Comparison of ENCODE assay signal across 13 mouse cellular contexts in genomic region chr8:92064175-92064821, GRCm38 (mm10).
DNase-seq lines count a peak whose midpoint lies in the region; ATAC-seq and TF ChIP-seq lines count a peak whose summit lies in the region.
"Had no signal": no experiment of that assay in that cellular context is flagged by ENCODE, and none has a peak within 500 bp of the region (broad histone marks: within the 10 kb centered on the region; RNA-seq: fewer than 3 reads in every experiment).

No protein-coding gene starts in this region.

- no peak overlapping the region for H3K4me2 ChIP-seq in limb, embryonic 14.5 days (replicated peaks; ENCODE audit: low read depth, low read length, severe bottlenecking)
- H3K4me2 ChIP-seq in hindbrain, embryonic 13.5 days = no peak overlapping the region
- no peak overlapping the region for H3K4me2 ChIP-seq in neural tube, embryonic 13.5 days
- H3K4me2 ChIP-seq: intestine, embryonic 15.5 days had no signal

- H3K4me1 ChIP-seq in limb, embryonic 14.5 days (ENCODE audit: control insufficient read depth, insufficient read depth, low read length) = peaks cover 7% of the 10 kb centered on the region; the same call in 1 of the 2 replicates
- H3K4me1 ChIP-seq in limb, embryonic 10.5 days = peaks cover 29% of the 10 kb centered on the region
- H3K4me1 ChIP-seq in hindbrain, embryonic 13.5 days (replicated peaks) = peaks cover 29% of the 10 kb centered on the region
- H3K4me1 ChIP-seq in neural tube, embryonic 13.5 days (replicated peaks) = peaks cover 29% of the 10 kb centered on the region

- DNase-seq in cerebellum, postnatal 10 days = peak; percentile 66 to 68
- DNase-seq in cerebellum, adult 8-10 months = no peak
- DNase-seq in limb, embryonic 14.5 days (ENCODE audit: low spot score) = no peak
- no peak for DNase-seq in limb, embryonic 10.5 days (ENCODE audit: low spot score)
- no peak for DNase-seq in urinary bladder, adult 2 months (ENCODE audit: low spot score)
- DNase-seq: adrenal gland, adult 8-10 months; liver, postnatal 0 days; right cerebral cortex, postnatal 14 days; thymus, adult 18-20 months had no signal

- H3K9me3 ChIP-seq in limb, embryonic 14.5 days (ENCODE audit: control insufficient read depth, low read length) = no peaks in the 10 kb centered on the region
- no peaks in the 10 kb centered on the region for H3K9me3 ChIP-seq in limb, embryonic 10.5 days (replicated peaks)
- H3K9me3 ChIP-seq in hindbrain, embryonic 13.5 days = no peaks in the 10 kb centered on the region
- H3K9me3 ChIP-seq in neural tube, embryonic 13.5 days = no peaks in the 10 kb centered on the region
- H3K9me3 ChIP-seq: intestine, embryonic 15.5 days had no signal

- no peak overlapping the region for H3K4me3 ChIP-seq in limb, embryonic 14.5 days (replicated peaks; ENCODE audit: low read length)
- no peak overlapping the region for H3K4me3 ChIP-seq in limb, embryonic 10.5 days
- H3K4me3 ChIP-seq in hindbrain, embryonic 13.5 days = no peak overlapping the region
- H3K4me3 ChIP-seq in neural tube, embryonic 13.5 days = no peak overlapping the region
- H3K4me3 ChIP-seq: intestine, embryonic 15.5 days had no signal

- TF ChIP-seq POLR2A in limb, embryonic 14.5 days (IDR thresholded peaks at IDR 0.05; ENCODE audit: borderline replicate concordance, extremely low read depth, insufficient read depth, insufficient read length) = no peak

- no peak overlapping the region for H3K9ac ChIP-seq in limb, embryonic 14.5 days (ENCODE audit: low read depth, low read length, severe bottlenecking)
- H3K9ac ChIP-seq in hindbrain, embryonic 13.5 days = peak overlapping the region; percentile 49; the same call in 1 of the 2 replicates
- H3K9ac ChIP-seq in neural tube, embryonic 13.5 days = no peak overlapping the region
- H3K9ac ChIP-seq: intestine, embryonic 15.5 days; liver, postnatal 0 days had no signal

- no peak overlapping the region for H3K27ac ChIP-seq in limb, embryonic 14.5 days (replicated peaks; ENCODE audit: low read depth, low read length)
- no peak overlapping the region for H3K27ac ChIP-seq in limb, embryonic 10.5 days
- H3K27ac ChIP-seq in hindbrain, embryonic 13.5 days = no peak overlapping the region
- no peak overlapping the region for H3K27ac ChIP-seq in neural tube, embryonic 13.5 days (replicated peaks)
- H3K27ac ChIP-seq: intestine, embryonic 15.5 days had no signal

- ATAC-seq in limb, embryonic 14.5 days (ENCODE audit: low FRiP score, low read depth) = peak; percentile 30; the same call in 1 of the 2 replicates
- ATAC-seq in hindbrain, embryonic 13.5 days (ENCODE audit: low FRiP score) = no peak
- 0 out of 2 replicates have a peak, but pooled peaks have one; percentile 33 for ATAC-seq in neural tube, embryonic 13.5 days (ENCODE audit: low read depth)
- ATAC-seq in frontal cortex, adult (ENCODE audit: low TSS enrichment) = no peak
- ATAC-seq: intestine, embryonic 15.5 days; liver, postnatal 0 days had no signal

- no peaks in the 10 kb centered on the region for H3K36me3 ChIP-seq in limb, embryonic 14.5 days (ENCODE audit: control insufficient read depth, insufficient read depth, low read length)
- H3K36me3 ChIP-seq in limb, embryonic 10.5 days = no peaks in the 10 kb centered on the region
- no peaks in the 10 kb centered on the region for H3K36me3 ChIP-seq in hindbrain, embryonic 13.5 days
- H3K36me3 ChIP-seq in neural tube, embryonic 13.5 days = no peaks in the 10 kb centered on the region
- H3K36me3 ChIP-seq: intestine, embryonic 15.5 days had no signal

- H3K27me3 ChIP-seq in limb, embryonic 14.5 days (ENCODE audit: control insufficient read depth, insufficient read depth, low read length) = peaks cover 40% of the 10 kb centered on the region
- H3K27me3 ChIP-seq in limb, embryonic 10.5 days (ENCODE audit: low read depth, poor library complexity, severe bottlenecking) = peaks cover 99% of the 10 kb centered on the region
- peaks cover 64% of the 10 kb centered on the region for H3K27me3 ChIP-seq in hindbrain, embryonic 13.5 days
- peaks cover 48% of the 10 kb centered on the region for H3K27me3 ChIP-seq in neural tube, embryonic 13.5 days
- H3K27me3 ChIP-seq: intestine, embryonic 15.5 days had no signal

- 12% methylated on average over 9 of the region's 9 CpGs for WGBS in limb, embryonic 14.5 days
- WGBS in limb, embryonic 10.5 days = 15% methylated on average over 9 of the region's 9 CpGs
- 7% methylated on average over 9 of the region's 9 CpGs for WGBS in hindbrain, embryonic 13.5 days
- 4% methylated on average over 9 of the region's 9 CpGs for WGBS in neural tube, embryonic 13.5 days

Comparison
In these comparisons a context has a peak if more than half of its experiments do, and no peak if none do; other contexts are left out.
1. DNase-seq: peak in cerebellum, postnatal 10 days (2 of 2); none in cerebellum, adult 8-10 months (single experiment), limb, embryonic 14.5 days (single experiment), limb, embryonic 10.5 days (single experiment) and urinary bladder, adult 2 months (single experiment).
2. ATAC-seq: peak in limb, embryonic 14.5 days (single experiment) and neural tube, embryonic 13.5 days (single experiment); none in hindbrain, embryonic 13.5 days (single experiment) and frontal cortex, adult (single experiment).